Mouse (Mus musculus) MEL-GATA-1-ER (cell line): ENCODE data around the gene Gorab.

Experiments
- DNase-seq: peaks from one replicate; pipeline ENCODE4 v3.0.0-alpha.2; 2012; ENCODE audit warnings: low read depth; ENCODE audit errors: extremely low read depth

The Gorab gene

GRCm38 (mm10) chr1:163403498-163404126 lies at the start of gene Gorab:
Gene Gorab, minus strand, starts transcription at chr1:163403669.
- DNase-seq, result peak; percentile 86

- DNase-seq, result peak; percentile 60
Observed at GRCm38 (mm10) chr1:163443832-163444231, 40.4 kb upstream of the Gorab start.

- no peak for DNase-seq
Observed at GRCm38 (mm10) chr1:163439002-163439401, 35.5 kb upstream of the Gorab start.

GRCm38 (mm10) chr1:163423467-163424014 lies 20.1 kb upstream of the Gorab start:
- DNase-seq, result no peak

- no peak for DNase-seq
Observed at GRCm38 (mm10) chr1:163417191-163417590, 13.7 kb upstream of the Gorab start.

- no peak for DNase-seq
Observed at GRCm38 (mm10) chr1:163414200-163414599, 10.7 kb upstream of the Gorab start.

GRCm38 (mm10) chr1:163406203-163406602 lies 2.7 kb upstream of the Gorab start:
- no peak for DNase-seq

- DNase-seq, result no peak
Observed at GRCm38 (mm10) chr1:163391321-163391720, 12.1 kb downstream of the Gorab start.

- no peak for DNase-seq
Observed at GRCm38 (mm10) chr1:163390044-163390443, 13.4 kb downstream of the Gorab start.

GRCm38 (mm10) chr1:163386196-163386595 lies 17.3 kb downstream of the Gorab start:
- DNase-seq, result no peak

GRCm38 (mm10) chr1:163383442-163384027 lies 19.9 kb downstream of the Gorab start:
- DNase-seq, result peak; percentile 74

GRCm38 (mm10) chr1:163382048-163382719 lies 21.3 kb downstream of the Gorab start:
- DNase-seq, result no peak

- DNase-seq, result no peak
Observed at GRCm38 (mm10) chr1:163380591-163380990, 22.9 kb downstream of the Gorab start.

GRCm38 (mm10) chr1:163380072-163380471 lies 23.4 kb downstream of the Gorab start:
- no peak for DNase-seq

GRCm38 (mm10) chr1:163377924-163378323 lies 25.5 kb downstream of the Gorab start:
- no peak for DNase-seq

- no peak for DNase-seq
Observed at GRCm38 (mm10) chr1:163376818-163377581, 26.5 kb downstream of the Gorab start.

GRCm38 (mm10) chr1:163374455-163374854 lies 29.0 kb downstream of the Gorab start:
- no peak for DNase-seq

- no peak for DNase-seq
Observed at GRCm38 (mm10) chr1:163362202-163362601, 41.3 kb downstream of the Gorab start.

- DNase-seq, result no peak
Observed at GRCm38 (mm10) chr1:163361376-163361775, 42.1 kb downstream of the Gorab start.

GRCm38 (mm10) chr1:163360796-163361195 lies 42.7 kb downstream of the Gorab start:
- no peak for DNase-seq

- DNase-seq, result no peak
Observed at GRCm38 (mm10) chr1:163359521-163359920, 43.9 kb downstream of the Gorab start.

GRCm38 (mm10) chr1:163358165-163358564 lies 45.3 kb downstream of the Gorab start:
- DNase-seq, result no peak
